Mouse (Mus musculus) heart, postnatal 0 days (tissue): ENCODE measurements at regions not wholly inside any gene's neighbourhood (a gene's known extent, or its start where the extent isn't known, plus 50 kb on each side); places are given as distances from the start of the nearest gene placed in this dataset.

Experiments used
- ATAC-seq: fragments of 200-750 bp; cut with Nextera tagmentation; 2 replicates; pipeline ENCODE4 v1.8.0; 2017; ENCODE audit warnings: low read depth, moderate number of reproducible peaks, moderate library complexity; ENCODE audit not compliant: insufficient read depth
- DNase-seq: peaks from one replicate; pipeline ENCODE4 v3.0.0-alpha.2; 2016; ENCODE audit warnings: low spot score
- H3K27ac ChIP-seq: fragments of 300-500 bp; sonication (generic); 2 replicates; pipeline ENCODE4 v1.5.1; 2014; ENCODE audit warnings: low read depth, mild to moderate bottlenecking
- H3K27me3 ChIP-seq: fragments of 300-500 bp; sonication (generic); 2 replicates; pipeline ENCODE4 v1.6.1; 2014; ENCODE audit warnings: low read length, mixed read lengths; ENCODE audit not compliant: control insufficient read depth, insufficient read depth
- H3K36me3 ChIP-seq: fragments of 300-500 bp; sonication (generic); replicated peaks from 2 replicates; pipeline ENCODE4 v1.6.1; 2014; ENCODE audit warnings: low read length, mixed read lengths; ENCODE audit not compliant: control insufficient read depth, insufficient read depth
- H3K4me1 ChIP-seq: fragments of 300-500 bp; sonication (generic); 2 replicates; pipeline ENCODE4 v1.6.1; 2014; ENCODE audit warnings: antibody characterized with exemption; ENCODE audit not compliant: control insufficient read depth, insufficient read depth
- H3K4me2 ChIP-seq: fragments of 300-500 bp; sonication (generic); 2 replicates; pipeline ENCODE4 v1.6.1; 2014; ENCODE audit warnings: low read depth, mild to moderate bottlenecking, low read length, moderate library complexity
- H3K4me3 ChIP-seq: fragments of 300-500 bp; sonication (generic); 2 replicates; pipeline ENCODE4 v1.5.1; 2014; ENCODE audit warnings: low read depth, low read length
- H3K9ac ChIP-seq: fragments of 300-500 bp; sonication (generic); replicated peaks from 2 replicates; pipeline ENCODE4 v1.6.1; 2014; ENCODE audit warnings: low read depth, low read length, mixed read lengths
- H3K9me3 ChIP-seq: fragments of 300-500 bp; sonication (generic); replicated peaks from 2 replicates; pipeline ENCODE4 v1.6.1; 2016; ENCODE audit warnings: low read length; ENCODE audit not compliant: control insufficient read depth
- CTCF ChIP-seq: IDR thresholded peaks from 2 replicates; pipeline ENCODE4 v1.5.1; 2016; ENCODE audit warnings: antibody characterized with exemption, control low read depth, low read depth
- EP300 ChIP-seq: IDR thresholded peaks from 2 replicates; pipeline ENCODE4 v1.6.1; 2016; ENCODE audit warnings: antibody characterized with exemption, low read depth
- WGBS: fragments of 180-500 bp; shearing (Covaris S2); extraction: QIAGEN DNeasy Blood & Tissue Kit; methylation state at CpG from one replicate; pipeline ENCODE4 v1.1.7; 2014; 5-methylcytosine and 5-hydroxymethylcytosine counted together

- Histone ChIP-seq H3K4me3 (no peak overlapping the region), H3K4me1 (no peaks in the 10 kb centered on the region), H3K27me3 (no peaks in the 10 kb centered on the region), H3K27ac (no peak overlapping the region), H3K9ac (no peak overlapping the region), H3K4me2 (no peak overlapping the region), H3K36me3 (no peaks in the 10 kb centered on the region), H3K9me3 (no peaks in the 10 kb centered on the region)
- ATAC-seq (no peak), DNase-seq (no peak)
- 85% methylated on average over 3 of the region's 3 CpGs for WGBS
- no peak for TF ChIP-seq EP300
- no peak for TF ChIP-seq CTCF
These were observed 1377.2 kb downstream of the Slc22a22 start for GRCm38 (mm10) chr15:56100133-56100735.

- TF ChIP-seq CTCF (no peak), EP300 (no peak)
- ATAC-seq, result no peak
- Histone ChIP-seq H3K9me3 (no peaks in the 10 kb centered on the region), H3K4me3 (no peak overlapping the region), H3K4me1 (no peaks in the 10 kb centered on the region), H3K36me3 (no peaks in the 10 kb centered on the region), H3K27ac (no peak overlapping the region), H3K4me2 (no peak overlapping the region), H3K9ac (no peak overlapping the region), H3K27me3 (no peaks in the 10 kb centered on the region)
- WGBS, result 69% methylated on average over 11 of the region's 11 CpGs
- DNase-seq, result no peak
These were observed 1399.4 kb downstream of the Slc22a22 start for GRCm38 (mm10) chr15:56077838-56078567.

- H3K4me1 ChIP-seq, result no peaks in the 10 kb centered on the region
- no peak overlapping the region for H3K9ac ChIP-seq
- ATAC-seq (no peak), DNase-seq (no peak)
- H3K27me3 ChIP-seq, result no peaks in the 10 kb centered on the region
- WGBS, result 39% methylated on average over 1 of the region's 1 CpGs
- no peak overlapping the region for H3K4me2 ChIP-seq
- no peak overlapping the region for H3K27ac ChIP-seq
- no peaks in the 10 kb centered on the region for H3K9me3 ChIP-seq
- TF ChIP-seq CTCF (no peak), EP300 (no peak)
- H3K4me3 ChIP-seq, result no peak overlapping the region
- no peaks in the 10 kb centered on the region for H3K36me3 ChIP-seq
These were observed 1400.3 kb downstream of the Slc22a22 start for GRCm38 (mm10) chr15:56077081-56077480.

GRCm38 (mm10) chr15:56076680-56077079, 1400.7 kb downstream of the Slc22a22 start:
- TF ChIP-seq EP300 (no peak), CTCF (no peak)
- no peak overlapping the region for H3K4me3 ChIP-seq
- 84% methylated on average over 1 of the region's 1 CpGs for WGBS
- DNase-seq (no peak), ATAC-seq (no peak)
- no peaks in the 10 kb centered on the region for H3K27me3 ChIP-seq
- no peak overlapping the region for H3K4me2 ChIP-seq
- H3K9me3 ChIP-seq, result no peaks in the 10 kb centered on the region
- H3K27ac ChIP-seq, result no peak overlapping the region
- H3K9ac ChIP-seq, result no peak overlapping the region
- H3K36me3 ChIP-seq, result no peaks in the 10 kb centered on the region
- no peaks in the 10 kb centered on the region for H3K4me1 ChIP-seq

GRCm38 (mm10) chr15:56069511-56069910, 1407.9 kb downstream of the Slc22a22 start:
- 85% methylated on average over 2 of the region's 2 CpGs for WGBS
- no peak for TF ChIP-seq CTCF
- no peaks in the 10 kb centered on the region for H3K4me1 ChIP-seq
- H3K36me3 ChIP-seq, result no peaks in the 10 kb centered on the region
- no peak overlapping the region for H3K27ac ChIP-seq
- DNase-seq (no peak), ATAC-seq (no peak)
- H3K9ac ChIP-seq, result no peak overlapping the region
- no peaks in the 10 kb centered on the region for H3K27me3 ChIP-seq
- no peak overlapping the region for H3K4me3 ChIP-seq
- H3K4me2 ChIP-seq, result no peak overlapping the region
- H3K9me3 ChIP-seq, result no peaks in the 10 kb centered on the region

- WGBS, result 59% methylated on average over 3 of the region's 3 CpGs
- no peaks in the 10 kb centered on the region for H3K4me1 ChIP-seq
- no peak overlapping the region for H3K9ac ChIP-seq
- DNase-seq (no peak), ATAC-seq (no peak)
- TF ChIP-seq CTCF (no peak), EP300 (no peak)
- H3K9me3 ChIP-seq, result no peaks in the 10 kb centered on the region
- H3K36me3 ChIP-seq, result no peaks in the 10 kb centered on the region
- H3K27me3 ChIP-seq, result no peaks in the 10 kb centered on the region
- no peak overlapping the region for H3K4me2 ChIP-seq
- no peak overlapping the region for H3K27ac ChIP-seq
- H3K4me3 ChIP-seq, result no peak overlapping the region
These were observed 1410.2 kb downstream of the Slc22a22 start for GRCm38 (mm10) chr15:56067214-56067613.
